Mouse (Mus musculus) neural tube, embryonic 13.5 days (tissue): Measurements from ENCODE around the gene Armc7. TPM values are rescaled to one million over a fixed set of nuclear protein-coding genes. Genes with fewer than 3 reads are reported as not detected.

Experiments
- ATAC-seq: fragments of 200-750 bp; cut with Nextera tagmentation; 2 replicates; pipeline ENCODE4 v1.8.0; 2017; ENCODE audit warnings: low read depth, mild to moderate bottlenecking, moderate TSS enrichment, moderate library complexity
- H3K27ac ChIP-seq: fragments of 300-500 bp; sonication (generic); replicated peaks from 2 replicates; pipeline ENCODE4 v1.5.1; 2015; ENCODE audit warnings: moderate library complexity, mild to moderate bottlenecking, inconsistent platforms
- H3K27me3 ChIP-seq: fragments of 300-500 bp; sonication (generic); 2 replicates; pipeline ENCODE4 v1.6.1; 2015; ENCODE audit warnings: mild to moderate bottlenecking, inconsistent platforms
- H3K36me3 ChIP-seq: fragments of 300-500 bp; sonication (generic); 2 replicates; pipeline ENCODE4 v1.6.1; 2015; ENCODE audit warnings: mild to moderate bottlenecking, inconsistent platforms
- H3K4me1 ChIP-seq: fragments of 300-500 bp; sonication (generic); replicated peaks from 2 replicates; pipeline ENCODE4 v1.6.1; 2015; ENCODE audit warnings: inconsistent platforms
- H3K4me2 ChIP-seq: fragments of 300-500 bp; sonication (generic); 2 replicates; pipeline ENCODE4 v1.6.1; 2015; ENCODE audit warnings: inconsistent platforms, mild to moderate bottlenecking, moderate library complexity
- H3K4me3 ChIP-seq: fragments of 300-500 bp; sonication (generic); 2 replicates; pipeline ENCODE4 v1.5.1; 2015; ENCODE audit warnings: mild to moderate bottlenecking, inconsistent platforms
- H3K9ac ChIP-seq: fragments of 300-500 bp; sonication (generic); 2 replicates; pipeline ENCODE4 v1.6.1; 2015; ENCODE audit warnings: moderate library complexity, mild to moderate bottlenecking, inconsistent platforms
- H3K9me3 ChIP-seq: fragments of 300-500 bp; sonication (generic); 2 replicates; pipeline ENCODE4 v1.6.1; 2016; ENCODE audit warnings: inconsistent platforms
- WGBS: fragments of 180-500 bp; shearing (Covaris S2); methylation state at CpG from one replicate; pipeline ENCODE4 v1.1.7; 2015; 5-methylcytosine and 5-hydroxymethylcytosine counted together
- microRNA-seq: library from miRNA; unstranded; fragments of <30 nt; microRNA quantifications from one replicate; pipeline ENCODE4, GENCODE M21; 2016
- polyA plus RNA-seq: library from polyadenylated mRNA; unstranded; fragments of >200 nt; fragmentation: Nextera tagmentation; extraction: Ambion mirVana; gene quantifications from 2 replicates; pipeline ENCODE4 v1.2.1, GENCODE M21; 2015

Armc7 gene
- polyA plus RNA-seq, 1 experiment from 2014 or later = 13.1 TPM

- Histone ChIP-seq H3K4me3 (no peak overlapping the region), H3K27me3 (0 out of 2 replicates have a peak, but pooled peaks cover 3% of the 10 kb centered on the region), H3K4me2 (no peak overlapping the region), H3K36me3 (peaks cover 13% of the 10 kb centered on the region), H3K9ac (no peak overlapping the region), H3K4me1 (peaks cover 21% of the 10 kb centered on the region), H3K27ac (no peak overlapping the region), H3K9me3 (no peaks in the 10 kb centered on the region)
- no peak for ATAC-seq
- 67% methylated on average over 2 of the region's 2 CpGs for WGBS
Observed at GRCm38 (mm10) chr11:115538045-115538444, 62.6 kb downstream of the Armc7 start.

Small RNA genes lying within 50 kb of the gene (microRNA-seq; reads per million reads assigned to microRNA genes)
- 0.44 reads per million for gene Mir3968

Other genes starting within 250 kb of the Armc7 start
- 0.55 and 0.57 TPM in 2 replicates for gene Grin2c, start 208.4 kb upstream of the Armc7 start, polyA plus RNA-seq
- gene Fdxr, start 198.6 kb upstream of the Armc7 start, polyA plus RNA-seq = 19.4 and 20.4 TPM in 2 replicates
- gene Fads6, start 178.0 kb upstream of the Armc7 start, polyA plus RNA-seq = 0.65 and 1.1 TPM in 2 replicates
- not detected in 2 replicates for gene Otop2, start 168.5 kb upstream of the Armc7 start, polyA plus RNA-seq
- gene Ush1g, start 153.6 kb upstream of the Armc7 start, polyA plus RNA-seq = 0.14 and 0.18 TPM in 2 replicates
- 1.4 and 2.1 TPM in 2 replicates for gene Otop3, start 140.9 kb upstream of the Armc7 start, polyA plus RNA-seq
- 41.5 and 44.6 TPM in 2 replicates for gene Hid1, start 107.9 kb upstream of the Armc7 start, polyA plus RNA-seq
- gene Cdr2l, start 93.8 kb upstream of the Armc7 start, polyA plus RNA-seq = 23.7 and 24.1 TPM in 2 replicates
- 182 and 203 TPM in 2 replicates for gene Mrpl58, start 71.9 kb upstream of the Armc7 start, polyA plus RNA-seq
- 920 and 1,025 TPM in 2 replicates for gene Atp5h, start 55.7 kb upstream of the Armc7 start, polyA plus RNA-seq
- 22.9 and 23.5 TPM in 2 replicates for gene Kctd2, start 55.5 kb upstream of the Armc7 start, polyA plus RNA-seq
- gene Trim80, start 35.1 kb upstream of the Armc7 start, polyA plus RNA-seq = not detected in 2 replicates
- 0.20 TPM in 1 of 2 replicates, not detected in the other for gene Slc16a5, start 13.2 kb upstream of the Armc7 start, polyA plus RNA-seq
- 95.6 and 96.7 TPM in 2 replicates for gene Nt5c, start 16.2 kb downstream of the Armc7 start, polyA plus RNA-seq
- gene Jpt1, start 38.7 kb downstream of the Armc7 start, polyA plus RNA-seq = 1,262 and 1,276 TPM in 2 replicates
- gene Sumo2, start 60.6 kb downstream of the Armc7 start, polyA plus RNA-seq = 1,158 and 1,175 TPM in 2 replicates
- 99.8 and 119 TPM in 2 replicates for gene Nup85, start 88.8 kb downstream of the Armc7 start, polyA plus RNA-seq
- 73.9 and 91.8 TPM in 2 replicates for gene Mrps7, start 128.3 kb downstream of the Armc7 start, polyA plus RNA-seq
- gene Gga3, start 128.4 kb downstream of the Armc7 start, polyA plus RNA-seq = 36.1 and 36.4 TPM in 2 replicates
- 12.0 and 12.5 TPM in 2 replicates for gene Mif4gd, start 137.3 kb downstream of the Armc7 start, polyA plus RNA-seq
- gene Slc25a19, start 152.6 kb downstream of the Armc7 start, polyA plus RNA-seq = 33.0 and 37.5 TPM in 2 replicates
- gene Grb2, start 232.9 kb downstream of the Armc7 start, polyA plus RNA-seq = 189 and 191 TPM in 2 replicates